Mouse (Mus musculus) ES-E14 (cell line): ENCODE data around the gene Nmnat1. TPM values are rescaled to one million over a fixed set of nuclear protein-coding genes. Genes with fewer than 3 reads are reported as not detected.

Experiments
- DNase-seq: peaks from one replicate; pipeline ENCODE4 v3.0.0-alpha.2; 2013; ENCODE audit warnings: low read depth, low spot score
- H3K27ac ChIP-seq: 2 replicates; pipeline ENCODE4 v1.5.1; 2012; ENCODE audit warnings: low read depth, mild to moderate bottlenecking, low read length, moderate library complexity, mixed read lengths; ENCODE audit not compliant: poor library complexity, insufficient read depth, severe bottlenecking
- H3K36me3 ChIP-seq: 2 replicates; pipeline ENCODE4 v1.6.1; 2012; ENCODE audit warnings: mild to moderate bottlenecking, low read length, moderate library complexity, mixed read lengths; ENCODE audit not compliant: control insufficient read depth, poor library complexity, insufficient read depth, severe bottlenecking
- H3K4me1 ChIP-seq, 2 experiments: fragments of 150-350 bp in 1 of 2; sonication (generic) in 1 of 2; 2 replicates each; pipeline ENCODE4 v1.6.1; 2012; ENCODE audit warnings: low read length in 2 of 2, mild to moderate bottlenecking in 1 of 2, mixed read lengths in 1 of 2; ENCODE audit not compliant: control insufficient read depth in 2 of 2, insufficient read depth in 2 of 2, poor library complexity in 1 of 2
- H3K4me3 ChIP-seq, 2 experiments: fragments of 150-350 bp in 1 of 2; sonication (generic) in 1 of 2; 2 replicates each; pipeline ENCODE4 v1.5.1; 2012; ENCODE audit warnings: low read length in 2 of 2, low read depth in 1 of 2, mild to moderate bottlenecking in 1 of 2, mixed read lengths in 1 of 2; ENCODE audit not compliant: insufficient read depth in 1 of 2, poor library complexity in 1 of 2, severe bottlenecking in 1 of 2
- H3K9ac ChIP-seq: 2 replicates; pipeline ENCODE4 v1.6.1; 2012; ENCODE audit warnings: low read depth, mild to moderate bottlenecking, low read length, mixed read lengths; ENCODE audit not compliant: poor library complexity, insufficient read depth, severe bottlenecking
- H3K9me3 ChIP-seq: fragments of 150-350 bp; sonication (generic); 2 replicates; pipeline ENCODE4 v1.6.1; 2012; ENCODE audit warnings: low read depth, mild to moderate bottlenecking, low read length; ENCODE audit not compliant: control insufficient read depth, insufficient read depth
- CHD2 ChIP-seq: IDR thresholded peaks from 2 replicates; pipeline ENCODE4 v1.6.1; 2014; ENCODE audit warnings: mild to moderate bottlenecking, low read depth, low read length, inconsistent platforms
- HCFC1 ChIP-seq: IDR thresholded peaks from 2 replicates; pipeline ENCODE4 v1.6.1; 2012; ENCODE audit warnings: low read length, inconsistent platforms, borderline replicate concordance; ENCODE audit not compliant: insufficient read depth
- MAFK ChIP-seq: IDR thresholded peaks from 2 replicates; pipeline ENCODE4 v1.6.1; 2014; ENCODE audit warnings: mild to moderate bottlenecking, low read depth, low read length, inconsistent platforms; ENCODE audit not compliant: insufficient read depth
- ZC3H11A ChIP-seq: IDR thresholded peaks from 2 replicates; pipeline ENCODE4 v1.6.1; 2012; ENCODE audit warnings: low read depth, mild to moderate bottlenecking, inconsistent platforms, low read length, borderline replicate concordance
- ZNF384 ChIP-seq: IDR thresholded peaks from 2 replicates; pipeline ENCODE4 v1.6.1; 2012; ENCODE audit warnings: low read depth, low read length, inconsistent platforms
- in situ Hi-C, 2 experiments: fragments of 600-800 bp; cut with MboI; formaldehyde crosslinking; loops; one replicate each; pipeline ENCODE4 v1.15.1; 2025; ENCODE audit warnings: low sequenced_read_pairs in 2 of 2, inconsistent platforms in 1 of 2; ENCODE audit not compliant: unreplicated experiment in 2 of 2
- total RNA-seq: library from RNA; depleted of rRNA; stranded (reverse); fragments of 300-350 nt; gene quantifications from 2 replicates; pipeline ENCODE4 v1.2.3, GENCODE M21; 2012

The Nmnat1 gene
- total RNA-seq, 1 experiment: 11.0 TPM

DNA sequence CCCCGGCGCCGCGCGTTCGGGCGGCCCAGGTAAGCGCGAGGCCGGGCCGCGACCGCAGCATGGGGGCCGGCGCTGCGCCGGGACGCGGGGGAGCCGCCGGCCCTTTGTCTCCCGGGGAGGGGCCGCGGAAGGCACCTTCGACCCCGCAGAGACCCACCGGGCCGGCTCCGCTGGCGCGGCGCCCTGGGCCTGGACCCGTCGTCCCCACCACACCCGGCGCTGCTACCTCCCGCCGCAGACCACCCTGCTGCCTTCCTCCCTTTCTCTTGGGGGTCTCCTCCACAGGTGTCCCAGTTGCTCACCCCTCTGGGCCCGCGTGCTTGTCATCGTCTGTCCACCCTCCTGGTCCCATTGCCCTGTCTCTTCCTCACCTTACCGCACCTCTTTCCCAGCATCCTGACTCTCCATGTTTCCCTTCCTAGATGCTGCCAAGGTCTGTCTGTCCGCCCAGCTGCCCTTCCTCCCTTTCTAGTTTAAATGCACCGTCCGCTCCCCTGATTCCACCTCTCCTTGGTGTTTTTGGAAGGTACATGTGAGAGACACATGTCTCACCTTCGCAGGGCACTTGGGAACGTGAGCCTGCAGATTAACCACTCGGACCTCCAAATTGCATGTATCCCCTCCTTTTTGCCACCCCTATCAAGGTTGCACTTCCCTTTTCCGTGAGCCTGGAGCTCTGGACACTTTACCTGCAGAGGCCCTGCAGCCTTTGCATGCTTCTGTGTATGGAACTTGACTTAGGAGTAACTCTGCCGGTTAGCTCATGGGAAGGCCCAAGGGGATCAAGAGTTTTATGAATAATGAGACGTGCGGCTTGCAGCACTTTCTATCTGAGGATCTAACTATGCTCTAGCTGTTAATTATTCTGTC is 33.6 kb upstream of the Nmnat1 start:
- TF ChIP-seq ZC3H11A (no peak), HCFC1 (no peak), ZNF384 (no peak), MAFK (no peak), CHD2 (no peak)
- in situ Hi-C loops: no loop called here
- H3K9me3 ChIP-seq: no peaks in the 10 kb centered on the region
- no peak for DNase-seq
- H3K4me3 ChIP-seq: peak overlapping the region; percentile 73 to 90
- no peak overlapping the region for H3K27ac ChIP-seq
- H3K4me1 ChIP-seq: peaks cover 0 to 2% of the 10 kb centered on the region in 2 experiments; a peak in 1 of 4 replicates
- no peaks in the 10 kb centered on the region for H3K36me3 ChIP-seq
- peak overlapping the region; percentile 82 for H3K9ac ChIP-seq

DNA sequence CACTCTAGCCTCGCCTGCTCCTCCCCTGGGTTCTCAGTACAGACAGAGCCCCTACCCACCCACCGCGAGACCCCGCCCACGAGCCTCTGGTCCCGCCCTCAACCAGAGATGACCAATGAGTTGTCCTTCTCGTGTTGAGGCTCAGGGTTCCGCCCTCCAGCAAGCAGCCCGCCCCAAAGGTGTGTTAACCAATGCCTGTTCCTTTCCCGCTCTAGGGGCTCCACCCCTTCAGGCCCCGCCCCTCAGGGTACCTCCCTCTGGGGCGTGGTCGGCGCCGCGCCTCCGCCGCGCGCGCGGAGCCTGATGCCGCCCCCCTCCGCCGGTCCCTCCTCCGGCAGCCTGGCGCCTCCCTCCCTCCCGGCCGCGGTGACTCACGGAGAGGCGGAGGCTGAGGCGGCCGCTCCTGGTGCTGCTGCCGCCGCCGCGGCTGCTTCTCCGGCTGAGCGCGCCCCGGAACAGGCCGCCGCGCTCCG is 32.9 kb upstream of the Nmnat1 start, which contains the start of gene Ctnnbip1:
Gene Ctnnbip1, plus strand, starts transcription at position 369 of the 473 bp plus-strand sequence.
- Histone ChIP-seq H3K4me1 (peaks cover 0 to 2% of the 10 kb centered on the region in 2 experiments; a peak in 1 of 4 replicates), H3K4me3 (peak within 1 kb of the TSS; percentile 73 to 90), H3K27ac (no peak within 1 kb of the TSS), H3K36me3 (no peaks in the 10 kb centered on the region), H3K9me3 (no peaks in the 10 kb centered on the region), H3K9ac (peak within 1 kb of the TSS; percentile 82)
- TF ChIP-seq MAFK (no peak), HCFC1 (no peak), CHD2 (no peak; the same call in 1 of the 2 replicates), ZC3H11A (no peak), ZNF384 (no peak)
- in situ Hi-C loops: no loop called here
- DNase-seq: peak; percentile 97

DNA sequence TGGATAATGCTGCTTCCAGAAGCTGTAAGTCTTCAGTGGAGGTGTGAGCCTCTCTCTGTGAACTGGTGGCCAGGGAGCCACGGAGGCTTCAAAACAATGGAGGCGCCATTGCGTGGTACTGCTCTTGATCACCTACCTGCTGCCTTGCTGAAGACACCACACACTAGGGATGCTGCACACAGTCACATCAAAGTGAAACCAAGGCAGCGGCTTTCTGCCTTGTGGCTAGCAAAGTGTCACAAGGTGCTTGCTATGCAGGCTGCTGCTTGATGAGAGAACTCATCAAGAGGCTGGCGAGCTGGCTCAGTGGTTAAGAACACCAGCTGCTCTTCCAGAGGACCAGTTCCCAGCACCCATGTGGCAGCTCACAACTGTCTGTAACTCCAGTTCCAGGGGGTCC is 30.7 kb upstream of the Nmnat1 start:
- in situ Hi-C loops: no loop called here
- H3K9ac ChIP-seq: no peak overlapping the region
- H3K9me3 ChIP-seq: no peaks in the 10 kb centered on the region
- no peak overlapping the region for H3K4me3 ChIP-seq
- H3K4me1 ChIP-seq: peaks cover 0 to 2% of the 10 kb centered on the region in 2 experiments; a peak in 1 of 4 replicates
- no peak for DNase-seq
- TF ChIP-seq ZC3H11A (no peak), HCFC1 (no peak), CHD2 (no peak), ZNF384 (no peak), MAFK (no peak)
- no peaks in the 10 kb centered on the region for H3K36me3 ChIP-seq
- H3K27ac ChIP-seq: no peak overlapping the region

DNA sequence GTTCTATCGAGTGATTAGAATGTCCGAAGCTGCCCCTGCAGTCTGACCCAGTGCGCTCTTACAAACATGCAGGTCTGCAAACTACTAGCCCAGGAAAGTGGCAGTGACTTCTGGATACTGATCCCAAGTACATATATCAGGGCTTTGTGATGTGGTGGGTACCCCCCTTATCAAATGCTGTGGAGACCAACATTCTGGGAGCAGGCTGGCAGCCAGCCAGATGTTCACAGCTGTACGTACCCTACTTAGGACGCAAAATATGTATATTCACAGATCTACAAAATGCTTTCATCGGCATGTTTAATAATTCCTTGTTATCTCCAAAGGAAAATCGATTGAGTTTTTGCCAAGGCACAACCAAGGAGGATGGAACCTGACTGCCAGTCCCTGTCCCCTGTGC is 27.1 kb upstream of the Nmnat1 start:
- TF ChIP-seq ZNF384 (no peak), MAFK (no peak), HCFC1 (no peak), CHD2 (no peak), ZC3H11A (no peak)
- in situ Hi-C loops: no loop called here
- Histone ChIP-seq H3K9me3 (no peaks in the 10 kb centered on the region), H3K27ac (no peak overlapping the region), H3K4me1 (no peaks in the 10 kb centered on the region), H3K36me3 (no peaks in the 10 kb centered on the region), H3K9ac (no peak overlapping the region), H3K4me3 (no peak overlapping the region)
- no peak for DNase-seq
